Mouse (Mus musculus) thymus, postnatal 4 days (tissue): ENCODE measurements around the gene Eno3.

Experiments
- DNase-seq: peaks from one replicate; pipeline ENCODE4 v3.0.0; 2021

The Eno3 gene

DNA sequence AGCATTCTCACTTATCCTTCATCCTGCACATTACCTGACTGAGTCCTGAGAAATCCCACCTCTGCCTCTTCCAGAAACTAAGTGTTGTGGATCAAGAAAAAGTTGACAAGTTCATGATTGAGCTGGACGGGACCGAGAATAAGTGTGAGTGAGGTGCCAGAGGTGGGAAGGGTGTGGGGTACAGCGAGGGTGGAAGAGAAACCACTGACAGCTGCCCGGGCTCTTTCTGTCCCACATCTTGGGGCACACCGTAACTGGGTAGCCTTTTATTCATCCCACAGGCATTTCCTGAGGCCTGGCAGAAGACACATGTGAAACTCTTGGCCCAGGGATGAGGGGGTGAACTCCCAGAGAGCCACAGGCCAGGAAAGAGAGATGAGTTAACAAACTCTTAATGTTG is 1.5 kb downstream of the Eno3 start:
- no peak for DNase-seq

GRCm38 (mm10) chr11:70658942-70659341 is 1.9 kb downstream of the Eno3 start:
- no peak for DNase-seq

DNA sequence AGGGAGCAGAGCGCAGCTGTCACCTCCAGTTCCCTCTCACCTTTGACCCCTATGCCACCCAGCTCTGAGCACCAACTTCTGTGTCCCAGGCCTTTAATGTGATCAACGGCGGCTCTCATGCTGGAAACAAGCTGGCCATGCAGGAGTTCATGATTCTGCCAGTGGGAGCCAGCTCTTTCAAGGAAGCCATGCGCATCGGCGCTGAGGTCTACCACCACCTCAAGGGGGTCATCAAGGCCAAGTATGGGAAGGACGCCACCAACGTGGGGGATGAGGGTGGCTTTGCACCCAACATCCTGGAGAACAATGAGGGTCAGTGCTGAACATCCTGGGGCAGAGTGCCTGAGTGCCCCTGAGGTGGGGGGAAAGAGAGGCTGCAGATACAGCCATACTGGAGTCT is 3.6 kb downstream of the Eno3 start:
- no peak for DNase-seq

DNA sequence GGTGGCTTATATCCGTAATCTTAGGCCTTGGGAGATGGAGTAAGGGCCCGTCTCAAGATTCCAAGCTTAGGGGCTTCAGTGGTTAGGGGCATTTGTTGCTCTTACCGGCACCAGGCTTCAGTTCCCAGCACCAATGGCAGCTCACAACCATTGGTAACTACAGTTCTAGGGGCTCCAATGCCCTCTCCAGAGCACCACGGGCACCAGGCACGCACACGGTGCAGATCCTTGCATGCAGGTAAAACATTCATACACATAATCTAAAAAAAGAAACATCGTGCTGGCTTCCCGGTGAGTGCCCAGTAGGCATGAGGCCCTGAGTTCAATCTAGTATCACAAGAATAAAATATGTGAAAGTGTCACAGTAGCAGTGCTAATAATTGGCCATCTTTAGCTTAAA is 6.1 kb downstream of the Eno3 start:
- DNase-seq: no peak

DNA sequence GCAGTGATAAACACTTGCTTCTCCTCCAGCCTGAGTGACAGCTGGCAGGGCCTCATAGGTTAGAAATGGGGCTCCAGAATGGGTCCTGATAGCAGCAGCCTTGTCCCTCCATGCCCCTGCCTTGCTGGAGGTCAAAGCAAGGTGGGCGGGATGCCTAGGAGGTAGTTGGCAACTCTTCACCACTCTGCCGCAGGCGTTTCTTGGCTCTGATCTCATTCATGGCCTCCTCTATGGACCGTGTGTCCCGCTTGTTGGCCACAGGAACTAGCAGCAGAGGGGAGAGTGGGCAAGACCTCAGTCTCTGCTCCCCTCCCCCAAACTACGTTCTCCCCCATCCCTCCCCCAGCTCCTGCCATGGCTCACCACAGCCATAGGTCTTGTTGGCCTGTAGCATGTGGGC is 7.0 kb downstream of the Eno3 start:
- DNase-seq: no peak

GRCm38 (mm10) chr11:70664741-70665140 is 7.7 kb downstream of the Eno3 start:
- DNase-seq: no peak

- DNase-seq: no peak
Observed at GRCm38 (mm10) chr11:70666687-70667086, 9.7 kb downstream of the Eno3 start.

- DNase-seq: no peak
Observed at GRCm38 (mm10) chr11:70667271-70668150, 10.5 kb downstream of the Eno3 start.

DNA sequence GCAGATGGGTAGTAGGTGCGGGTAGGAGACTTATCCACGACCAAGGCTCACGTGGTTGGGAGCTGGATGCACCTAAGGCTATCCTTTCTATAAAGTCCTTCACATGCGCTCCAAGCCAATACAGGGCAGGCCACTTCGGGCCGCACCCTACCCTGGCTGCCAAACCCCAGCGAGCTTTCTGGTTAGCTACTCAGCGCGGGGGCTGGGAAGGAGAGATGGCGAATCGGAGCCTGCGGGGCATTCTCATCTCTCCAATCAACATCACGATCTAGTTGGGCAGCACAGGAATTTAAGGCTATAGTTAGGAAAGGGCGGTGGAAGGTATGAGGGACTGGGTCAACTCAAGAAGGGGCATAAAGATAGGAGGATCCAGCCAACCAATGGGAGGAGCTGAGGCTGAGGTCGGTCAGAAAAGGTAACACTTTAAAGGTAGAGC is 11.4 kb downstream of the Eno3 start:
- peak; percentile 68 for DNase-seq

DNA sequence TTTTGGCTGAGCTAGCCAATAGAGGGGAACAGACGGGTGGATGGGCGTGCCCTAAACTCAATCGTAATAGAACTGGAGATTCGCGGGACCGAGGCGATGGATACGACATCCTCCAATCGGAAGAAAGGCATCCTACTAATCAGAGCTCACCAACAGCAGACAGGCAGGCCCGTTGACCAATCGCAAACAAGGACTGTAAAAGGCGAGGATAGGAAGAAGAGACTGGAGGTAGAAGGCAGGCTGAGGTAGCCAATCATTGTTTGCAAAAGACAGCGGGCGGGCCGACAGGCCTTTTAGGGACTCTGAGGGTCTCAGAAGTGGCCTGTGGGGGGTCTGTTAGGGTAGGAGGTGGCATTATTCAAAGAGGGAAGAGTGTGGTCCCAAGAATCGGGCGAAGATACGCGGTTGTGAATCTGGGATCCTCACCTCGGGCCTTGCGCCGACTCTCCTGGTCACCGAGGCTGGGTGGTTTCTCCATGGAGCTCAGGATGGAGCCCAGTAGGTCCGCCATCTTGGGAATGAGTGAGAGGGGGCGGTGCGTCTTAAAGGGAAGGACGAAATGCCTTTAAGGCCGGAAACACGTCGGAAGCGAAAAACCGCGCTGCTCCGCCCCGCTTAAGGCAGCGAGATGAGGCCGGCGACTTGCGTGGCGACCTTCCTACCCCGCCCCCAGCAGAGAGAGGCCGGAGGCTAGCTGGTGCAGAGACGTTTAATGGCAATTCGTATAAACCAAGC is 11.9 kb downstream of the Eno3 start, which contains the start of gene Spag7:
TSS of gene Spag7 (minus strand) at position 646 of the 735 bp plus-strand sequence.
- peak; percentile 91 for DNase-seq

DNA sequence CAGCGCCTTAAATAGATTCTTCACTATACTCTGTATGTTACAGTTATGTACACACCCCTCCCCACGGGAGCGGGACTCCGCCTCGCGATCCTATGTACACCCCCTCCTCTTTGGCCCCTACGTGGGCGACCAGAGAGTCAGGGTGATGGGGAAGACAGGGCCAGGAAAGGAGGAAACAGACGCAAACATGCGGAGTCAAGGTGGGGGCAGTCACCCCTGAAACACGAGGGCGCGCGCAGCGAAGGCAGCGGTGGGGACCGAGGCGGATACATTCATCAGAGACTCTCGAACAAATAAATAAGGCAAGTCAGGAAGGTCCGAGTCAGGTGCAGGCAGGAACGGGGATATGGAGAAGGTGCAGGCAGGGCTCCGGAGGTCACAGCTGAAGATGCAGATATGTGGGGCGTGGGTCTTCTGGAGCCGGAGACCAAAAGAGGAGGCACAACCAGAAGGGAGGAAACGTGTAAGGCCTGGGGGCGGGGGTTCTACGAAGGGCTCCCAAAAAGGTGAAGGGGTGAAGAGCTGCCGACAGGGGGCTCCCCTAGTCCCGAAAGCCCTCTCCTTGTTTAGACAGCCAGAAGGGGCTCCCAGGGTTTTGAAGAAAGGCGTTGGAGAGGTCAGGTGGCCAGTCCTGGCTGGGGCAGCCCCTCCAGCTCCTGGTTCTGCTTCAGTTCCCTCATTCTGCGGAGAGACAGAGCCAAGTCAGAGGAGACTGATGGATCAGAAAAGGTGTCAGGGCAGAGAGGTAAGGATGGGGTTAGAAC is 12.8 kb downstream of the Eno3 start:
- peak; percentile 94 for DNase-seq

GRCm38 (mm10) chr11:70670483-70670882 is 13.5 kb downstream of the Eno3 start:
- peak; percentile 36 for DNase-seq

- peak; percentile 7 for DNase-seq
Observed at GRCm38 (mm10) chr11:70671333-70672047, 14.5 kb downstream of the Eno3 start.

DNA sequence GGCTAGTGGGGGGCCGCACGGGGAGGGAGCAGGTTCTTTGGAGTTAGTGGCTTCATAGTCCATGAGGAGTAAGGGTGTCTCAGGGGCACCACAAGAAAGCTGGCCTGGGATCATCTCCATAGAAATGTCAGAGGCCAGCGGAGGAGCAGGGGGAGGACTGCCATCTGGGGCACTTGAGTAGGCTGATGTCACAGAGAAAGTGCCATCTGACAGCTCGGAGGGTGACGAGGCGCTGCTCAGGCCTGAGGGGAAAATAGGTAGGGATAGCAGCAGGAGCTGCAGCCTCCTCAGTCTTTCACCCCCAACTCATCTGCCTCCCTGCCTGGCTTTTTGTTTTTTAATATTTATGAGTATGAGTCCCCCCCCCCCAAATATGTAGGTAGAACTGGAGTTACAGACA is 17.0 kb downstream of the Eno3 start:
- no peak for DNase-seq

DNA sequence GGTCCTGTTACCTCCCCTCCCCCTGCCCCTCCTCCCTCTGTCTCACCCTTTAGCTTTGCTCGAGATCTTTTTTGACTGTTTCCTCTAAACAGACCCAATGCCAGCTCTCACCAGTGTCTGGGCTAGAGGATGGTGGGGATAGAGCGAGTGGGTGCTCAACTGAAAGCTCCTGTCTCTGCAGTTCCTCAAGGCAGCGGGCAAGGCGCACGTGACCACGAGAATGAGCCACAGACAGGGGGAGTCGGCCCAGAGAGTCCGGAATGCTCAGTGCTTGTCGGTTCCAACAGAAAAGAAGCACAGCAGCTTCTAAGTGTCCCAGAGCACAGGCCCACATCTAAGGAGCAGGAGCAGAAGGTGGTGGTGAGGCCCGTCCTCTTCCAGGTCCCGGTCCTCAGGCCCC is 17.5 kb downstream of the Eno3 start:
- DNase-seq: no peak

GRCm38 (mm10) chr11:70678092-70678491 is 21.1 kb downstream of the Eno3 start:
- DNase-seq: peak; percentile 3

- DNase-seq: no peak
Observed at GRCm38 (mm10) chr11:70678576-70678975, 21.6 kb downstream of the Eno3 start.

- no peak for DNase-seq
Observed at GRCm38 (mm10) chr11:70679361-70679760, 22.4 kb downstream of the Eno3 start.

- no peak for DNase-seq
Observed at GRCm38 (mm10) chr11:70679894-70680293, 22.9 kb downstream of the Eno3 start.

DNA sequence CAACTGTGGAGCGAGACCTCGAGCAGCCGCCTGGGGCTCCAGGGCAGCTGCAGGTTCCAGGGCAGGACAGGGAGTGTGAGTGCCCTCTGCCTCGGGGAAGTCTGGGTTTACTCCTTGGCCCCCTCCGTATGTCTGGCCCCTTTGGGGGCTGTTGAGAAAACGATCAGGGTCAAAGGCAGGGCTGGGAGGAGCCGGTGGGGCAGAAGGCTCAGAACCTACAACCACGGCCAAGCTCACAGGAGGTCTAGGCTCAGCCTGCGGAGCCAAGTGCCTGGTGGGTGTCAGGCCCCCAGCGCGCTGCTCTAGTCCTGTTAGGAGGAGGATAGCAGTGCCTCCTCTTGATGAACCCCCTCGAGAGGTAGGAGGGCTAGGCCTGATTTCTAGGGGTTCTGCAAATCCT is 24.2 kb downstream of the Eno3 start:
- no peak for DNase-seq

DNA sequence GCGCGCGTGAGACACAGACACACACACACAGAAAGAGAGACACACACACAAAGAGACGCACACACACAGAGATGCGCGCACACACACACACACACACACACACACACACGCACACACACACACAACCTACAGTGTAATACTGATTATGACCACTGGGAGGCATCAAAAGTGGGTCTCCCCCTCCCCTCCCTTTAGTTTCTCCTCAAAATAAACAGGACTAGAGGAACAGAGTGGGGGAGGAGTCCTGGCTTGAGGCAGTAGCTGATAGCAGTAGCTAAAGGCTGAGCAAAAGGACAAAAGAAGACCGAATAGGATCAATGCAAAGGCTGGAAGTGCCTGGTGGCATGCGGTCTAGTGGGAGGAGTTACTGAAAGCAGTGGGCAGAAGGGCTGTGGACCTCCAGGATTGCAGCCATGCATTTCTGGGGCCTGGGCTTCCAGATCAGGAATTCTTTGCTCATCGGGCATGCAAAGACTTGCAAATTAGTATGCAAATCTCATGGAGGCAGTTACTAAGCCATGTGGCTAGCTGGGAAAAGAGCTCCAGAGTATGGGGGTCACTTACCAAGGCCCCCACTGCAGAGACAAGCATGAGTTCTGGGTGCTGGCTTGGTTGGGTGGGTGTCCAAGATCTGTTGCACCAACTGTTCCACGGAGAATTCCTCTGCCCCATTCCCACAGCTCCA is 25.0 kb downstream of the Eno3 start:
- peak; percentile 46 for DNase-seq

DNA sequence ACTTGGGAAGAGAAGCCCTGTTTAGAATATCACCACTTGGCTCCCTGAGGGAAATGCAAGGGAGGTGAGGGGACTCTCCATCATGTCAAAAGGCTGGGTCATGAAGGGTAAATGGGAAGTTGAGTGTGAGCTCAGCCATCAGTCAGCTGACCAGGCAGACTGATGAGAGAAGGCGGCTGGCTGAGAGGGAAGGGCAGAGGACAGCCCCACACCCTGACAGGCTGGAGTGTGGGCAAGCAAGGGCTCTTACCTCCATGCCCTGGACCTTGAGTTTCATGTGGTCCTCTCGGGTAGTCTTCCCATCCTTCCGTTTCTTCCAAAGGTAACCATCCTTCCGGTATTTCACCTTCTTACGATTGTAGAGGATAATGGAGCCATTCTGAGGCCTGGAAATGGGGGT is 26.6 kb downstream of the Eno3 start:
- DNase-seq: no peak
